Mouse (Mus musculus): ENCODE results near the gene Usp49. TPM values are rescaled to one million over a fixed set of nuclear protein-coding genes. Genes with fewer than 3 reads are reported as not detected.

Usp49 gene
- polyA plus RNA-seq, 1 experiment from 2014 or later, result 4.1 TPM

DNA sequence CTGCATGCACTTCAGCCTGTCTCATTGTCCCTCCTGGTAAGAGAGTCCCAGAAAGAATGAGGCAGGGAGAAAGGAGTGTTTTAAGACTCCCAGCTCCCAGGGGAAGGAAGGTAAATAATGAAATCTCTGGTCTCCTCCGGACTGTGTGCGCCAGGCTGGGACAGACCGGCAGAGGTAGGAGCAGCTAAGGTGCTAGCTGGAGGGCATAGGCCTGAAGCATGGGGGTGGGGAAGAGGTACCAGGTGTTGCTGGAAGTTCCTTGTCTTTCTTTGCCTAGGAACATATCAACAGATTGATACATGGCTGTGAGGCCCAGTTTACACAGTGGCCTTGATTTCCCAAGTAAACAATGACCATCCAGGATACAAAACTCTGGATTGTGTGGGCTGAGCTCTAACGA is 78.5 kb downstream of the Usp49 start:
- no peak for DNase-seq (ENCODE audit: low spot score)
- Histone ChIP-seq H3K27me3 (replicated peaks; ENCODE audit: low read depth, poor library complexity, severe bottlenecking) (peaks cover 25% of the 10 kb centered on the region), H3K9me3 (no peaks in the 10 kb centered on the region), H3K4me1 (peaks cover 12% of the 10 kb centered on the region), H3K27ac (replicated peaks) (no peak overlapping the region), H3K4me3 (no peak overlapping the region), H3K36me3 (replicated peaks) (peaks cover 9% of the 10 kb centered on the region)
- 82% methylated on average over 4 of the region's 4 CpGs for WGBS

GRCm38 (mm10) chr17:47710036-47710435 is 79.5 kb downstream of the Usp49 start:
- no peak overlapping the region for H3K4me3 ChIP-seq
- DNase-seq (ENCODE audit: low spot score), result no peak
- 80% methylated on average over 3 of the region's 3 CpGs for WGBS
- H3K4me1 ChIP-seq, result peaks cover 12% of the 10 kb centered on the region
- H3K27me3 ChIP-seq (replicated peaks; ENCODE audit: low read depth, poor library complexity, severe bottlenecking), result peaks cover 14% of the 10 kb centered on the region
- no peak overlapping the region for H3K27ac ChIP-seq (replicated peaks)
- H3K9me3 ChIP-seq, result no peaks in the 10 kb centered on the region
- H3K36me3 ChIP-seq (replicated peaks), result 0 out of 2 replicates have a peak, but pooled peaks cover 2% of the 10 kb centered on the region

DNA sequence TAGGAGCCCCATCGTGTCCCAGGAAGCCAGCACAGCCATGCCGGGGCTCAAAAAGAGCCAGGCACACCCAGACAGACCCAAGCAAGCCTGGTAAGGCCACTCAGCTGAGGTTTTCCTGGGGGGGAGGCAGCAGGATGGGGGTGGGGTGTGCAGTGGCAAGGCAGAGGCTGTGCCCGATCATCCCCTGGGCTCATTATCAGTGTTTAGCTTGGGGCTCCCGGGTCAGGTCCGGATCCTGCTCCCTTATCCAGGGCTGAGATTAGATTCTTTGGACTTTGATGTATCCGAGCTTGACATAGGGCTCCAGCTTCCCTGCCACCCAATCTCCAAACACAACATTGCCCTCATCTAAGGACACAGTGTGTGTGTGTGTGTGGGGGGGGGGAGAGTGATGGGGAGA is 81.4 kb downstream of the Usp49 start:
- H3K36me3 ChIP-seq (replicated peaks), result no peaks in the 10 kb centered on the region
- 68% methylated on average over 6 of the region's 6 CpGs for WGBS
- H3K4me1 ChIP-seq, result peaks cover 8% of the 10 kb centered on the region
- no peak overlapping the region for H3K27ac ChIP-seq (replicated peaks)
- 0 out of 2 replicates have a peak, but pooled peaks cover 13% of the 10 kb centered on the region for H3K27me3 ChIP-seq (replicated peaks; ENCODE audit: low read depth, poor library complexity, severe bottlenecking)
- H3K9me3 ChIP-seq, result no peaks in the 10 kb centered on the region
- no peak overlapping the region for H3K4me3 ChIP-seq
- DNase-seq (ENCODE audit: low spot score), result no peak

DNA sequence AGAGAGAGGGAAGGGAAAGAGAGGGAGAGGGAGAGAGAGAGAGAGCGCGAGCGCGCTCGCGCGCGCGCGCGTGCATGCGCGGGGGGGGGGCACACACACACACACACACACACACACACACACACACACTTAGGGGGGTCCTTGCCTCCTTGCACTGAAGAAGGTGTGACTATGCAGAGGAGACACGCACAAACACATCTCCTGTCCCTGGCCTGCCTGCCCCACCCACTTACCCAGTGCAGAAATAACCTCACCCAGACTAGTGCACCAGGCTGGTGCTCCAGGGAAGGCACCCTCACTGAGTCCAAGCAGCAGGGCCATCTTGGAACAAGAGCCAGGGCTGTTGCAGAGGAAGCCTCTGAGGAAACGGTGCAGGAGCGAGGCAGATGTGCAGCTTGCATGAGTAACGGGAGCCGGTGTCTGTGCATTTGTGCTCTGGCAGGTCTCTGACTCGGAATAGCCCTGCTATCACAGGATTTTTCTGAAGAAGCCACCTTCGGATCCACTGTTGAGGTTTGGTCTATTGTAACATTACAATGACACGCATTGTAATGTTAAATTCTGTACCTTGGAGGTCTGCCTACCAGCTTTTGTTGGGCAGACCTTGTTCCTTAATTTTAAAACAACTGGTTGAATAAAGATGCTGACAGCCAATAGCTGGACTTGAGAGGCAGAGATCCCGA is 82.5 kb downstream of the Usp49 start:
- Histone ChIP-seq H3K4me3 (no peak overlapping the region), H3K4me1 (peaks cover 7% of the 10 kb centered on the region; the same call in 1 of the 2 replicates), H3K9me3 (no peaks in the 10 kb centered on the region), H3K27me3 (replicated peaks; ENCODE audit: low read depth, poor library complexity, severe bottlenecking) (0 out of 2 replicates have a peak, but pooled peaks cover 13% of the 10 kb centered on the region), H3K36me3 (replicated peaks) (no peaks in the 10 kb centered on the region), H3K27ac (replicated peaks) (no peak overlapping the region)
- 50% methylated on average over 12 of the region's 22 CpGs for WGBS
- no peak for DNase-seq (ENCODE audit: low spot score)

DNA sequence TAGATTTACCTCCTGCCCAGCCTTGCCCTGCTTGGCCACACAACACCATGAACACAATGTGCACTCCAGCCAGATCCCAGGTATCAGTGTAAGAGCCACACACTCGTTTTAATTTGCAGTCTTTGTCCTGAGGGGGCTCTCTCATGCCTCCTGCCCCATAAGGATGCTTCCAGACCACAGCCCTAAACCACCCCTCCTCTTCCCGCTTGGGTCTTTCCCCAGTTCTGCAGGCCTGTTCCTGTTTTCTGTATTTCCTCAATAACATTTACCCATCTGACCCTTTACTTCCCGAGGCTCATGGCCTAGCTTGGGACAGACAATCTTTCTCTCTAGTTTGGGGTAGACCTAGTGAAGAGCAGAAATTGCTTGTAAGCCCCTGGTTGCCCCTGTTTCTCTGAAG is 84.5 kb downstream of the Usp49 start:
- no peak overlapping the region for H3K27ac ChIP-seq (replicated peaks)
- peaks cover 7% of the 10 kb centered on the region; the same call in 1 of the 2 replicates for H3K4me1 ChIP-seq
- 0 out of 2 replicates have a peak, but pooled peaks cover 13% of the 10 kb centered on the region for H3K27me3 ChIP-seq (replicated peaks; ENCODE audit: low read depth, poor library complexity, severe bottlenecking)
- H3K4me3 ChIP-seq, result no peak overlapping the region
- no peaks in the 10 kb centered on the region for H3K36me3 ChIP-seq (replicated peaks)
- WGBS, result 57% methylated on average over 3 of the region's 3 CpGs
- H3K9me3 ChIP-seq, result no peaks in the 10 kb centered on the region
- DNase-seq (ENCODE audit: low spot score), result no peak

DNA sequence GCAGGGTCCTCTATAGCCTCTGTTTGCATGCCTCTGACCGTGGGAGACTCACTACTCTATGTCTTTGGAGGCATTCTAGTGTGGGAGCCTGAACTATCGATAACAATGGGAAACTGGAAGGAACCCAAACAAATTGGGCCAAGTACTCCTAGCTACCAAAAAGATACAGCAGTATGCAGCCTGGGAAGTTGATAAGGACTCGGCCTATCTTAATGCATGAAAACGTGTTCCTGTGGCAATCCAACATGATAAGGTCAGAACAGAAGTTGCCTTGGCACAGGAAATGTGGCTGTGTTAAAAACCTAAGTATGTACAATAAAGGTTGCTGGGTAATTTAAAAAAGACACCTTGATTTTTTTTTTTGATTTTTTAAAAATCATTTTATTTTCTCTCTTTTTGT is 90.7 kb downstream of the Usp49 start:
- Histone ChIP-seq H3K27me3 (replicated peaks; ENCODE audit: low read depth, poor library complexity, severe bottlenecking) (no peaks in the 10 kb centered on the region), H3K36me3 (replicated peaks) (no peaks in the 10 kb centered on the region), H3K4me3 (no peak overlapping the region), H3K4me1 (0 out of 2 replicates have a peak, but pooled peaks cover 3% of the 10 kb centered on the region), H3K9me3 (no peaks in the 10 kb centered on the region), H3K27ac (replicated peaks) (no peak overlapping the region)
- WGBS, result 88% methylated on average over 4 of the region's 4 CpGs
- no peak for DNase-seq (ENCODE audit: low spot score)

- H3K9me3 ChIP-seq, result no peaks in the 10 kb centered on the region
- H3K4me3 ChIP-seq, result no peak within 1 kb of the TSS
- H3K27me3 ChIP-seq (replicated peaks; ENCODE audit: low read depth, poor library complexity, severe bottlenecking), result no peaks in the 10 kb centered on the region
- 83% methylated on average over 11 of the region's 11 CpGs for WGBS
- no peak within 1 kb of the TSS for H3K27ac ChIP-seq (replicated peaks)
- peaks cover 12% of the 10 kb centered on the region; the same call in 1 of the 2 replicates for H3K4me1 ChIP-seq
- no peak for DNase-seq (ENCODE audit: low spot score)
- no peaks in the 10 kb centered on the region for H3K36me3 ChIP-seq (replicated peaks)
These were observed 96.1 kb downstream of the Usp49 start, which contains the start of gene Pgc for GRCm38 (mm10) chr17:47726566-47726965. Gene Pgc (plus strand): TSS chr17:47726842.

DNA sequence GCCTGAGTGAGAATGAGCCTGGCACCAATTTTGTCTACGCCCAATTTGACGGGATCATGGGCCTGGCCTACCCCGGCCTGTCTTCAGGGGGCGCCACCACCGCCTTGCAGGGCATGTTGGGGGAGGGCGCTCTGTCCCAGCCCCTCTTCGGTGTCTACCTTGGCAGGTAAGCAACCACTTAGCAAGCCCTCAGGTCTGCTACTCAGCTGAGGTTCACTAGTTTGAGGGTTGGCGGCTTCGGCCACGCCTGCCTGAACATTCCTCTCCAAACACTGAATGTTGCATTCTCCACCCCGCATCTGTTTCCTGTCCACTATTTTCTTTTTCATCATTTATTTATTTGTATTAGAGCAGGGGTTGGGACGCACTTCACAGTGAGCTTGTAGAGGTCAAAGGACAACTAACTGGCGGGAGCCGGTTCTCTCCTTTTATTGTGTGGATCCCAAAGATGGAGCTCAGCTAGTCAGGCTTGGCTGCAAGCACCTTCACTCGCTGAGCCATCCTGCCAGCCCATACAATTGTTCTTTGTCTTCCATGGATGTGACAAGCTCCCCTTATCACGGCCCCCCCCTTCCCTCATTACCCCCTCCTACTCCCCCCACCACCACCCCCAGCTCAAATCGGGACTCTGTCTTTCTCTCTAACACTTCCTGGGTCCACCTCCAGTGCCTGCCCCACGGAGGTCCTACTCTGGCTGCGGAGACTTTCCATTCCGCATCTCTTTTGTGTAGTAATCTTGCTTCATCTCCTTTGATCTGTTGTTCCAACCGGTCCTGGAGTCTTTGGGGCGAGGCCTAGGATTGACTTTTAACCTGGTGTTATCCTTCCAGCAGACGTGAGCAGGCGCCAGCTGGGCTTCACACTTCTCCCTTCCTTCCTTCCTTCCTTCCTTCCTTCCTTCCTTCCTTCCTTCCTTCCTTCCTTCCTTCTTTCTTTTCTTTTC is 100.4 kb downstream of the Usp49 start:
- H3K36me3 ChIP-seq (replicated peaks), result no peaks in the 10 kb centered on the region
- H3K9me3 ChIP-seq, result no peaks in the 10 kb centered on the region
- H3K4me1 ChIP-seq, result peaks cover 16% of the 10 kb centered on the region; the same call in 1 of the 2 replicates
- H3K27me3 ChIP-seq (replicated peaks; ENCODE audit: low read depth, poor library complexity, severe bottlenecking), result peaks cover 2% of the 10 kb centered on the region; the same call in 1 of the 2 replicates
- H3K27ac ChIP-seq (replicated peaks), result no peak overlapping the region; the same call in 1 of the 2 replicates
- H3K4me3 ChIP-seq, result no peak overlapping the region
- 53% methylated on average over 24 of the region's 24 CpGs for WGBS
- no peak for DNase-seq (ENCODE audit: low spot score)

- Histone ChIP-seq H3K4me3 (no peak overlapping the region), H3K4me1 (peaks cover 44% of the 10 kb centered on the region), H3K36me3 (replicated peaks) (no peaks in the 10 kb centered on the region), H3K27me3 (replicated peaks; ENCODE audit: low read depth, poor library complexity, severe bottlenecking) (peaks cover 40% of the 10 kb centered on the region), H3K9me3 (no peaks in the 10 kb centered on the region), H3K27ac (replicated peaks) (no peak overlapping the region)
- 72% methylated on average over 14 of the region's 14 CpGs for WGBS
- DNase-seq (ENCODE audit: low spot score), result no peak
These were observed 105.1 kb downstream of the Usp49 start for GRCm38 (mm10) chr17:47735553-47736100.

Other genes starting within 250 kb of the Usp49 start
- gene Guca1b, start 245.3 kb upstream of the Usp49 start, polyA plus RNA-seq (2016; fragmentation: Nextera tagmentation; extraction: Ambion mirVana), result 1.2 and 1.7 TPM in 2 replicates
- gene Guca1a, start 230.1 kb upstream of the Usp49 start, polyA plus RNA-seq (2016; fragmentation: Nextera tagmentation; extraction: Ambion mirVana), result 0.41 and 0.81 TPM in 2 replicates
- gene AI661453, start 194.1 kb upstream of the Usp49 start, polyA plus RNA-seq (2016; fragmentation: Nextera tagmentation; extraction: Ambion mirVana), result 0.27 and 0.36 TPM in 2 replicates
- 0.25 TPM in 1 of 2 replicates, not detected in the other for gene 1700001C19Rik, start 193.3 kb upstream of the Usp49 start, polyA plus RNA-seq (2016; fragmentation: Nextera tagmentation; extraction: Ambion mirVana)
- 32.0 and 35.3 TPM in 2 replicates for gene Taf8, start 128.4 kb upstream of the Usp49 start, polyA plus RNA-seq (2016; fragmentation: Nextera tagmentation; extraction: Ambion mirVana)
- gene Ccnd3, start 125.6 kb upstream of the Usp49 start, polyA plus RNA-seq (2016; fragmentation: Nextera tagmentation; extraction: Ambion mirVana), result 325 and 335 TPM in 2 replicates
- gene Bysl, start 19.2 kb upstream of the Usp49 start, polyA plus RNA-seq (2016; fragmentation: Nextera tagmentation; extraction: Ambion mirVana), result 43.8 and 44.7 TPM in 2 replicates
- gene Med20, start 19.1 kb upstream of the Usp49 start, polyA plus RNA-seq (2016; fragmentation: Nextera tagmentation; extraction: Ambion mirVana), result 46.7 and 48.9 TPM in 2 replicates
- gene Gm20517, start 19.1 kb upstream of the Usp49 start, polyA plus RNA-seq (2016; fragmentation: Nextera tagmentation; extraction: Ambion mirVana), result 1.6 and 2.4 TPM in 2 replicates
- 378 and 379 TPM in 2 replicates for gene Tomm6, start 57.7 kb downstream of the Usp49 start, polyA plus RNA-seq (2016; fragmentation: Nextera tagmentation; extraction: Ambion mirVana)
- 7.3 and 8.3 TPM in 2 replicates for gene Frs3, start 58.3 kb downstream of the Usp49 start, polyA plus RNA-seq (2016; fragmentation: Nextera tagmentation; extraction: Ambion mirVana)
- gene Gm21981, start 63.8 kb downstream of the Usp49 start, polyA plus RNA-seq (2016; fragmentation: Nextera tagmentation; extraction: Ambion mirVana), result 0.21 and 0.24 TPM in 2 replicates
- gene Prickle4, start 64.0 kb downstream of the Usp49 start, polyA plus RNA-seq (2016; fragmentation: Nextera tagmentation; extraction: Ambion mirVana), result 0.35 TPM in 1 of 2 replicates, not detected in the other
- 0.10 TPM in 1 of 2 replicates, not detected in the other for gene Pgc, start 96.2 kb downstream of the Usp49 start, polyA plus RNA-seq (2016; fragmentation: Nextera tagmentation; extraction: Ambion mirVana)
- gene Tfeb, start 106.3 kb downstream of the Usp49 start, polyA plus RNA-seq (2016; fragmentation: Nextera tagmentation; extraction: Ambion mirVana), result 2.3 and 2.9 TPM in 2 replicates
- 21.0 and 25.1 TPM in 2 replicates for gene Mdfi, start 204.0 kb downstream of the Usp49 start, polyA plus RNA-seq (2016; fragmentation: Nextera tagmentation; extraction: Ambion mirVana)